Mouse (Mus musculus) lung, postnatal 0 days (tissue): Measurements from ENCODE around the gene Cpsf4. TPM values are rescaled to one million over a fixed set of nuclear protein-coding genes. Genes with fewer than 3 reads are reported as not detected.
"Not testable (repeated sequence)": the region's sequence is repeated elsewhere in the genome, so short reads cannot be mapped to it uniquely, and the experiment has no call there.

Experiments
- ATAC-seq: fragments of 200-750 bp; cut with Nextera tagmentation; 2 replicates; pipeline ENCODE4 v1.8.0; 2017; ENCODE audit warnings: moderate library complexity
- DNase-seq: peaks from one replicate; pipeline ENCODE4 v3.0.0-alpha.2; 2016; ENCODE audit warnings: low spot score
- H3K27ac ChIP-seq: fragments of 300-500 bp; sonication (generic); 2 replicates; pipeline ENCODE4 v1.5.1; 2014; ENCODE audit warnings: antibody characterized with exemption, mild to moderate bottlenecking, low read length, mixed read lengths
- H3K27me3 ChIP-seq: fragments of 300-500 bp; sonication (generic); replicated peaks from 2 replicates; pipeline ENCODE4 v1.6.1; 2014; ENCODE audit warnings: low read length, mixed read lengths; ENCODE audit not compliant: insufficient read depth
- H3K36me3 ChIP-seq: fragments of 300-500 bp; sonication (generic); 2 replicates; pipeline ENCODE4 v1.6.1; 2014; ENCODE audit warnings: low read length, mixed read lengths; ENCODE audit not compliant: insufficient read depth
- H3K4me1 ChIP-seq: fragments of 300-500 bp; sonication (generic); 2 replicates; pipeline ENCODE4 v1.6.1; 2014; ENCODE audit warnings: antibody characterized with exemption, low read depth, low read length, mixed read lengths; ENCODE audit not compliant: insufficient read depth
- H3K4me2 ChIP-seq: fragments of 300-500 bp; sonication (generic); replicated peaks from 2 replicates; pipeline ENCODE4 v1.6.1; 2014; ENCODE audit warnings: low read depth, mild to moderate bottlenecking, low read length, moderate library complexity, mixed read lengths
- H3K4me3 ChIP-seq: fragments of 300-500 bp; sonication (generic); 2 replicates; pipeline ENCODE4 v1.5.1; 2014; ENCODE audit warnings: low read depth, low read length
- H3K9ac ChIP-seq: fragments of 300-500 bp; sonication (generic); replicated peaks from 2 replicates; pipeline ENCODE4 v1.6.1; 2014; ENCODE audit warnings: low read depth, mild to moderate bottlenecking
- H3K9me3 ChIP-seq: fragments of 300-500 bp; sonication (generic); 2 replicates; pipeline ENCODE4 v1.6.1; 2016; ENCODE audit warnings: low read length, mixed read lengths
- CTCF ChIP-seq: IDR thresholded peaks from 2 replicates; pipeline ENCODE4 v1.5.1; 2016; ENCODE audit warnings: antibody characterized with exemption, mild to moderate bottlenecking
- EP300 ChIP-seq: IDR thresholded peaks from 2 replicates; pipeline ENCODE4 v1.6.1; 2016; ENCODE audit warnings: antibody characterized with exemption, mild to moderate bottlenecking, control low read depth
- WGBS: fragments of 180-500 bp; shearing (Covaris S2); extraction: QIAGEN DNeasy Blood & Tissue Kit; methylation state at CpG from one replicate; pipeline ENCODE4 v1.1.7; 2014; 5-methylcytosine and 5-hydroxymethylcytosine counted together
- polyA plus RNA-seq: library from polyadenylated mRNA; unstranded; fragments of >200 nt; fragmentation: Nextera tagmentation; extraction: Ambion mirVana; gene quantifications from 2 replicates; pipeline ENCODE4 v1.2.1, GENCODE M21; 2015

Gene Cpsf4
- polyA plus RNA-seq, 1 experiment from 2014 or later: 25.9 TPM

GRCm38 (mm10) chr5:145126580-145126979 is 40.4 kb upstream of the Cpsf4 start:
- TF ChIP-seq CTCF: no peak
- TF ChIP-seq EP300: no peak
- WGBS: 91% methylated on average over 9 of the region's 9 CpGs
- no peaks in the 10 kb centered on the region for H3K9me3 ChIP-seq
- ATAC-seq (no peak), DNase-seq (no peak)
- no peak overlapping the region for H3K9ac ChIP-seq
- H3K27me3 ChIP-seq: no peaks in the 10 kb centered on the region
- peaks cover 45% of the 10 kb centered on the region for H3K36me3 ChIP-seq
- no peak overlapping the region for H3K27ac ChIP-seq
- H3K4me1 ChIP-seq: no peaks in the 10 kb centered on the region
- no peak overlapping the region for H3K4me2 ChIP-seq
- H3K4me3 ChIP-seq: no peak overlapping the region

- TF ChIP-seq CTCF (no peak), EP300 (no peak)
- Histone ChIP-seq H3K4me3 (no peak overlapping the region), H3K4me1 (no peaks in the 10 kb centered on the region), H3K27ac (no peak overlapping the region), H3K4me2 (no peak overlapping the region), H3K9me3 (no peaks in the 10 kb centered on the region), H3K27me3 (no peaks in the 10 kb centered on the region), H3K36me3 (peaks cover 45% of the 10 kb centered on the region), H3K9ac (no peak overlapping the region)
- DNase-seq (no peak), ATAC-seq (no peak)
- WGBS: 92% methylated on average over 4 of the region's 4 CpGs
Observed at GRCm38 (mm10) chr5:145129124-145129523, 37.9 kb upstream of the Cpsf4 start.

DNA sequence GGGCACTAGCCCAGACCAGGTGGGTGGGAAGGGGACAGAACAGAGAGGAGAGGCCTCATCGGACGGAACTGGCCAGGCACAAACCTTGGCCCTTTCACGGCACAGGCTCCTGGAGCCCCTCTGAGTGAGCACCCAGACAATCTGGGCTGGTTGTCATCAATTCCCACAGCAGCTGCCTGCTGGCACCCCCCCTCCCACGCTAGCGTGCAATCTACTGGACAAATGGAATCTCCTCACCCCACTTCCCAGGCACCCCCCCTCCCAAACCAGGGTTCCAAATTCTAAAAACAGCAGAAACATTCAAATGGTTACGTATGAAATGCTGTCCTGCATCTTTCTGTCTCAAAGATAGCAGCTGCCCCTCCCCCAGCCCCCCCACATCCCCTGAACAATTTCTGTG is 37.2 kb upstream of the Cpsf4 start:
- not testable (repeated sequence) for H3K4me1 ChIP-seq, H3K4me2 ChIP-seq, H3K9me3 ChIP-seq, H3K9ac ChIP-seq, ATAC-seq, H3K27me3 ChIP-seq, H3K4me3 ChIP-seq, DNase-seq, H3K27ac ChIP-seq
- H3K36me3 ChIP-seq: peaks cover 45% of the 10 kb centered on the region
- 83% methylated on average over 6 of the region's 6 CpGs for WGBS

- no peaks in the 10 kb centered on the region for H3K9me3 ChIP-seq
- no peak overlapping the region for H3K4me3 ChIP-seq
- no peak overlapping the region for H3K27ac ChIP-seq
- no peak for ATAC-seq
- H3K4me2 ChIP-seq: no peak overlapping the region
- no peaks in the 10 kb centered on the region for H3K4me1 ChIP-seq
- DNase-seq: no peak
- no peaks in the 10 kb centered on the region for H3K27me3 ChIP-seq
- H3K36me3 ChIP-seq: peaks cover 45% of the 10 kb centered on the region; the same call in 1 of the 2 replicates
- no peak for TF ChIP-seq CTCF
- TF ChIP-seq EP300: no peak
- WGBS: 74% methylated on average over 11 of the region's 11 CpGs
- no peak overlapping the region for H3K9ac ChIP-seq
Observed at GRCm38 (mm10) chr5:145130191-145130590, 36.8 kb upstream of the Cpsf4 start.

- peaks cover 46% of the 10 kb centered on the region; the same call in 1 of the 2 replicates for H3K36me3 ChIP-seq
- no peaks in the 10 kb centered on the region for H3K4me1 ChIP-seq
- H3K4me2 ChIP-seq: no peak overlapping the region
- H3K9ac ChIP-seq: no peak overlapping the region
- ATAC-seq (no peak), DNase-seq (no peak)
- H3K27ac ChIP-seq: no peak overlapping the region
- TF ChIP-seq CTCF: no peak
- no peak for TF ChIP-seq EP300
- H3K27me3 ChIP-seq: no peaks in the 10 kb centered on the region
- no peak overlapping the region for H3K4me3 ChIP-seq
- no peaks in the 10 kb centered on the region for H3K9me3 ChIP-seq
- 83% methylated on average over 3 of the region's 3 CpGs for WGBS
Observed at GRCm38 (mm10) chr5:145130995-145131394, 36.0 kb upstream of the Cpsf4 start.

DNA sequence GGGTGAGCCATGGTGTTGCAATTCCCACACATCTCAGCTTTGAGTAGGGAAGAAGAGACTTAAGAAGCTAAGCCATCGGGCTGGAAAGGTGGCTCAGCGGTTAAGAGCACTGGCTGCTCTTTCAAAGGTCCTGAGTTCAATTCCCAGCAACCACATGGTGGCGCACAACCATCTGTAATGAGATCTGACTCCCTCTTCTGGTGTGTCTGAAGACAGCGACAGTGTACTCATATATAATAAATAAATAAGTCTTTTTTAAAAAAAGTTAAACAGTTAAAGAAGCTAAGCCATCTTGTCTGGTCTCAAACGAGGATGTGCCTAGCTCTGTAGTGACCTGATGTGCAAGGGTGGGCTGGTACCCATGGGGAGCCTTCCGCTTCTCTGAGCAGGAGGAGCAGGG is 33.7 kb upstream of the Cpsf4 start:
- H3K36me3 ChIP-seq: peaks cover 39% of the 10 kb centered on the region; the same call in 1 of the 2 replicates
- not testable (repeated sequence) for H3K4me1 ChIP-seq, H3K27ac ChIP-seq, H3K27me3 ChIP-seq, DNase-seq, H3K9me3 ChIP-seq, H3K4me3 ChIP-seq, ATAC-seq, H3K9ac ChIP-seq, H3K4me2 ChIP-seq
- peak; percentile 26 for TF ChIP-seq CTCF
- 84% methylated on average over 6 of the region's 6 CpGs for WGBS

DNA sequence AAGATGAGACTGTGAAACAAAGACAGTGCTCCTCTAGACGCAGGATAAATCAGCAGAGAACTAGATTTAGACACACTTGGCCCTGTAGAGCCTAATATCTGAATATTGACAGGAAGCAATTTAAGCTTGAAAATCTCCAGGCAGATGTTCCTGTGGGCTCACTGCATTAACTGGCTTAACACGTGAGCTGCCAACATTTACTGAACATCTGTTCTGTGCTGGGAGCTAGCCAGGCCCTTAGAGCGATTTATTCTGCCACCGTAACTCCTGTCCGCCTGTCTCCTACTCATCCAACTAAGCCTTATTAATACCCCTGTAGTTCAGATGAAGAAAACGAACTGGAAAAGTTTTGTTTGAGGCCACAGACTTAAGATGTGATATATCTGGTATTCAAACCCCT is 28.2 kb upstream of the Cpsf4 start:
- Histone ChIP-seq H3K4me2 (peak overlapping the region; percentile 86), H3K9ac (peak overlapping the region; percentile 85), H3K27ac (no peak overlapping the region), H3K4me3 (peak overlapping the region; percentile 92), H3K36me3 (peaks cover 31% of the 10 kb centered on the region; the same call in 1 of the 2 replicates), H3K27me3 (no peaks in the 10 kb centered on the region), H3K4me1 (peaks cover 8% of the 10 kb centered on the region; the same call in 1 of the 2 replicates), H3K9me3 (no peaks in the 10 kb centered on the region)
- DNase-seq (peak; percentile 35), ATAC-seq (no peak)
- 7% methylated on average over 6 of the region's 6 CpGs for WGBS
- TF ChIP-seq EP300: no peak
- no peak for TF ChIP-seq CTCF
